Mouse (Mus musculus) spleen, adult 2 months (tissue): ENCODE results near the gene Efcab7.

ENCODE experiments used
- CTCF ChIP-seq: fragments of 200-500 bp; IDR thresholded peaks from 2 replicates; pipeline ENCODE4 v1.5.1; 2011; ENCODE audit warnings: mild to moderate bottlenecking, inconsistent platforms; ENCODE audit not compliant: insufficient read depth, insufficient read length, insufficient replicate concordance; ENCODE audit errors: extremely low read depth
- POLR2A ChIP-seq: fragments of 200-500 bp; IDR thresholded peaks from 2 replicates; pipeline ENCODE4 v1.6.1; 2011; ENCODE audit warnings: low read depth, low read length, inconsistent platforms

DNA sequence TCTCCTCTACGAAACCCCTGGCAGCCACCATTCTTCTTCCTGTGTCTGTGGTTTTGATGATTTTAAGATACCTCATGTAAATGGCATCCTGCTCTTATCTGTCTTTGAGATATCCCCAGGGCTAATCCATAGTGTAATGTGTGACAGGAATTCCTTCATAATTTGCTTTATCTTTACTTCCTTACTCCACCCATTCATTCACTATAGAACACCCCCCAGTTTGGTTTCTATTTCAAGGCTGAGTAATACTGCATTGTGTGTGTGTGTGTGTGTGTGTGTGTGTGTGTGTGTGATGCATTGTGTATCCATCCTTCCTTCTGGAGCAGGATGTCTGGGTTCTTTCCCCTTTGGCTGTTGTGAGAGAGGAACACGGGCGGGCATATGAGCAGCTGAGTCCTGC, 130.3 kb downstream of the Efcab7 start:
- TF ChIP-seq POLR2A (no peak), CTCF (no peak)
